Mouse (Mus musculus): ENCODE data around the gene Kcnk2. TPM values are rescaled to one million over a fixed set of nuclear protein-coding genes. Genes with fewer than 3 reads are reported as not detected.

The Kcnk2 gene
- polyA plus RNA-seq, 1 experiment from 2014 or later: 4.5 TPM

GRCm38 (mm10) chr1:189403139-189403538 lies 1.1 kb upstream of the Kcnk2 start:
- H3K9me3 ChIP-seq: no peaks in the 10 kb centered on the region
- no peak overlapping the region for H3K4me3 ChIP-seq
- H3K4me1 ChIP-seq: peaks cover 19% of the 10 kb centered on the region
- H3K9ac ChIP-seq: no peak overlapping the region
- H3K27ac ChIP-seq: no peak overlapping the region
- no peak overlapping the region for H3K4me2 ChIP-seq
- H3K36me3 ChIP-seq: no peaks in the 10 kb centered on the region
- no peaks in the 10 kb centered on the region for H3K27me3 ChIP-seq
- no peak for ATAC-seq (ENCODE audit: borderline replicate concordance, extremely low read depth, low FRiP score, low TSS enrichment)
- WGBS: 57% methylated on average over 4 of the region's 4 CpGs

GRCm38 (mm10) chr1:189386848-189387247 lies 15.2 kb downstream of the Kcnk2 start:
- no peak overlapping the region for H3K4me3 ChIP-seq
- H3K27me3 ChIP-seq: no peaks in the 10 kb centered on the region
- H3K27ac ChIP-seq: no peak overlapping the region
- H3K4me2 ChIP-seq: no peak overlapping the region
- no peak overlapping the region for H3K9ac ChIP-seq
- no peaks in the 10 kb centered on the region for H3K4me1 ChIP-seq
- no peak for ATAC-seq (ENCODE audit: borderline replicate concordance, extremely low read depth, low FRiP score, low TSS enrichment)
- WGBS: 54% methylated on average over 10 of the region's 10 CpGs
- H3K9me3 ChIP-seq: no peaks in the 10 kb centered on the region
- no peaks in the 10 kb centered on the region for H3K36me3 ChIP-seq

DNA sequence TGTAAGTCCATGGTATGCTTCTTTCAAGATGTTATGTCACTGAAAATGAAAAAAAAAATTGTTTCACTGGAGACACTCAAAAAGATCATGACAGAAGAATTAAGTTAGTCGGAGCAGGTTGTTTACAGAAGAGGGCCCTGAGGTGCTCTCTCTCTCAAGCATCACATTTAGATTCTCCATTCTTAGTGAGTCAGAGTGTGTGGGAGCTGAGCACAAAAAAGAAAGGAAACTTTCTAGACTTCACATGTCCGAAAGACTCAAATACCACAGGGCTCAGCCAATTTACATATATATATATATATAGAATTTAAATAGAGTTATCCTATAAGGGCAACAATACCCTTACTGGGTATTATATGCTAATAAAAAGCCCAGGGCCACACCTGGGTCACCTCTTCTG lies 15.9 kb downstream of the Kcnk2 start:
- ATAC-seq (ENCODE audit: borderline replicate concordance, extremely low read depth, low FRiP score, low TSS enrichment): no peak
- no peaks in the 10 kb centered on the region for H3K27me3 ChIP-seq
- no peaks in the 10 kb centered on the region for H3K36me3 ChIP-seq
- no peak overlapping the region for H3K9ac ChIP-seq
- no peaks in the 10 kb centered on the region for H3K4me1 ChIP-seq
- no peak overlapping the region for H3K27ac ChIP-seq
- WGBS: 67% methylated on average over 2 of the region's 2 CpGs
- H3K4me3 ChIP-seq: no peak overlapping the region
- no peak overlapping the region for H3K4me2 ChIP-seq
- no peaks in the 10 kb centered on the region for H3K9me3 ChIP-seq

- Histone ChIP-seq H3K27ac (no peak overlapping the region), H3K4me2 (no peak overlapping the region), H3K4me1 (0 out of 2 replicates have a peak, but pooled peaks cover 4% of the 10 kb centered on the region), H3K36me3 (no peaks in the 10 kb centered on the region), H3K27me3 (no peaks in the 10 kb centered on the region), H3K4me3 (no peak overlapping the region), H3K9me3 (no peaks in the 10 kb centered on the region), H3K9ac (no peak overlapping the region)
- WGBS: 87% methylated on average over 4 of the region's 4 CpGs
- no peak for ATAC-seq (ENCODE audit: borderline replicate concordance, extremely low read depth, low FRiP score, low TSS enrichment)
Observed at GRCm38 (mm10) chr1:189367722-189368121, 34.4 kb downstream of the Kcnk2 start.

- H3K4me3 ChIP-seq: no peak overlapping the region
- no peak for ATAC-seq (ENCODE audit: borderline replicate concordance, extremely low read depth, low FRiP score, low TSS enrichment)
- no peak overlapping the region for H3K4me2 ChIP-seq
- peak overlapping the region; percentile 5; the same call in 1 of the 2 replicates for H3K27ac ChIP-seq
- H3K4me1 ChIP-seq: peaks cover 12% of the 10 kb centered on the region; the same call in 1 of the 2 replicates
- H3K36me3 ChIP-seq: no peaks in the 10 kb centered on the region
- no peaks in the 10 kb centered on the region for H3K9me3 ChIP-seq
- H3K9ac ChIP-seq: no peak overlapping the region
- no peaks in the 10 kb centered on the region for H3K27me3 ChIP-seq
- 65% methylated on average over 5 of the region's 5 CpGs for WGBS
Observed at GRCm38 (mm10) chr1:189364188-189364587, 37.9 kb downstream of the Kcnk2 start.

DNA sequence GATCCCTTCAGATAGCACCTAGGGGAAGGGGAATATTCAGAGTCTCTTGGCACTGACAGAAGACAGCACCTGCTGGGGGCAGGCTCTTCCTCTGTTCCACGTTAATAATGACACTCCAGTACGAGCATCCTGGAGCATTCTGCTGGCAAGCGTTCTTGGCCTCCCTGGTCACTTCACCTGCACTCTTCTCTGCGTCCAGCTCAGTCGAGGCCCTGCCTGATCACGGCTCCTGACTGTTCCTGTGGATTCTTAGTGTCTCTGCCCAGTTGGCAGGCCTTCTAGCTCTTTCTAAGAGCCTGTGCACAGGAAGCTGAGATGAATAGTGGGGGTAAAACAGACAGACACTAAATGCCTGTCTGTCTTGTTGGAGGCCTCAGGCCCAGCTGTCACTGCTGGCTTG lies 39.5 kb downstream of the Kcnk2 start:
- H3K27me3 ChIP-seq: no peaks in the 10 kb centered on the region
- 64% methylated on average over 6 of the region's 6 CpGs for WGBS

GRCm38 (mm10) chr1:189359699-189360098 lies 42.4 kb downstream of the Kcnk2 start:
- H3K27me3 ChIP-seq: no peaks in the 10 kb centered on the region
- no peak overlapping the region for H3K9ac ChIP-seq
- peaks cover 12% of the 10 kb centered on the region; the same call in 1 of the 2 replicates for H3K4me1 ChIP-seq
- no peaks in the 10 kb centered on the region for H3K9me3 ChIP-seq
- H3K27ac ChIP-seq: no peak overlapping the region
- WGBS: 82% methylated on average over 4 of the region's 4 CpGs
- H3K4me2 ChIP-seq: no peak overlapping the region
- H3K4me3 ChIP-seq: no peak overlapping the region
- no peaks in the 10 kb centered on the region for H3K36me3 ChIP-seq
- ATAC-seq (ENCODE audit: borderline replicate concordance, extremely low read depth, low FRiP score, low TSS enrichment): no peak

More for the DNA sequence above, 39.5 kb downstream of the Kcnk2 start:
- peaks cover 12% of the 10 kb centered on the region; the same call in 1 of the 2 replicates for H3K4me1 ChIP-seq
- no peaks in the 10 kb centered on the region for H3K9me3 ChIP-seq
- H3K9ac ChIP-seq: no peak overlapping the region
- H3K27ac ChIP-seq: no peak overlapping the region
- H3K4me2 ChIP-seq: no peak overlapping the region
- H3K4me3 ChIP-seq: no peak overlapping the region
- no peak for ATAC-seq (ENCODE audit: borderline replicate concordance, extremely low read depth, low FRiP score, low TSS enrichment)
- no peaks in the 10 kb centered on the region for H3K36me3 ChIP-seq

DNA sequence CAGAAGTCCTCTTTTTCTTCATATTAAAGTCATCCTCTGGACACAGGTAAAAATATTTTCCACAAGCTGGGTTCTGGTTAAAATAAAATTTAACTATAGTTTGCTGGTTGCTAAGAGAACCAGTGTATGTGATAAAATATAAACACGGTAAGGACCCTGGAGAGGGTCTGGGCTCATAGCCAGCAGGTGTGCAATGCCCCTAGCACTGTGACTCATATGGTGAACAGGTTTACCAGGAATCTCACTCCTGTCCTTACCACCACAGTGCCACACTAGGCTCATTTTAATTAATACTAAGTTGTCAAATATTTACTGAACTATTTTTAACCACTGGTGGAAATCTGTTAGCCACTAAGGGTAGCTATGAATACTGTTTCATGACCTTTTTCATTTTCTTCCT lies 48.2 kb downstream of the Kcnk2 start:
- no peaks in the 10 kb centered on the region for H3K36me3 ChIP-seq
- 55% methylated on average over 1 of the region's 1 CpGs for WGBS
- H3K27me3 ChIP-seq: no peaks in the 10 kb centered on the region
- no peak overlapping the region for H3K9ac ChIP-seq
- no peak overlapping the region for H3K4me3 ChIP-seq
- H3K27ac ChIP-seq: peak overlapping the region; percentile 41
- peak; percentile 72; the same call in 1 of the 2 replicates for ATAC-seq (ENCODE audit: borderline replicate concordance, extremely low read depth, low FRiP score, low TSS enrichment)
- H3K4me1 ChIP-seq: peaks cover 9% of the 10 kb centered on the region
- H3K4me2 ChIP-seq: no peak overlapping the region; the same call in 1 of the 2 replicates
- H3K9me3 ChIP-seq: no peaks in the 10 kb centered on the region

DNA sequence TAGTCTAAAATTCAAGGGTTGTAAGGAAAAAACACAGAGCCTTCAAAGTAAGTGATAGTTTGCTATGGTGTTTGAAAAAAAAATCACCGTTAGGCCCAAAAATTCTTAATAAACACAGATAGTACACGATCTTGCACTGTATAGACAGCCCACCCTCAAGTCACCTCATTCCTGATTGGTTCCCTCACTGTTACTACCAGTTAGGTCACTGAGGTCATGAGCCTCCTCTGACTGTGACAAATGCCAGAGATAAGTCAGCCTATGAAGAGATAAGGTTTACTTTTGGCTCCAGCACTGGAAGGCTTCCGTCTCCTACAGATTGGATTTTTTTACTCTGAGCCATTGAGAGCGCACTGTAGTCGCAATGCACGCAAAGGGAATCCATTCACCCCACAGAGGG lies 50.3 kb downstream of the Kcnk2 start:
- Histone ChIP-seq H3K27me3 (no peaks in the 10 kb centered on the region), H3K4me3 (no peak overlapping the region), H3K4me2 (no peak overlapping the region), H3K9ac (no peak overlapping the region), H3K9me3 (no peaks in the 10 kb centered on the region), H3K27ac (no peak overlapping the region), H3K4me1 (peaks cover 9% of the 10 kb centered on the region), H3K36me3 (no peaks in the 10 kb centered on the region)
- WGBS: 61% methylated on average over 6 of the region's 6 CpGs
- ATAC-seq (ENCODE audit: borderline replicate concordance, extremely low read depth, low FRiP score, low TSS enrichment): no peak

DNA sequence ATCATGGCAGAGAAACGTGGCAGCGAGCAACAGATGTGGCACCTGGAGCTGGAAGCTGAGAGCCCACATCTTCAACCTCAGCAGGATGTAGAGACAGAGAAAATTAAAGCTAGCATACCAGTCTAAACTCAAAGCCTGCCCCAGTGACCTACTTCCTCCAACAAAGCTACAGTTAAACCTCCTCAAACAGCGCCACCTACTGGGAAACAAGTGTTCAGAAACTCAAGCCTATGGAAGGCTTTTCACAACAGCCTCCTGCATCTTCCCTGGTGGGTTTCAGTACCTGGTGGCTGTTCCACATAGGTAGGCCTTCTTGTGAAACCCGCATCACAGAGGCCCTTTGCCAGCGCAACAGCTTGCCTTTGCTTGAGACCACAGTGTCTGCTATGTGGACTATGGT lies 52.9 kb downstream of the Kcnk2 start:
- Histone ChIP-seq H3K9me3 (no peaks in the 10 kb centered on the region), H3K4me1 (peaks cover 9% of the 10 kb centered on the region), H3K4me3 (no peak overlapping the region), H3K9ac (no peak overlapping the region), H3K27me3 (peaks cover 15% of the 10 kb centered on the region), H3K36me3 (no peaks in the 10 kb centered on the region), H3K4me2 (no peak overlapping the region), H3K27ac (no peak overlapping the region)
- WGBS: 89% methylated on average over 5 of the region's 5 CpGs
- no peak for ATAC-seq (ENCODE audit: borderline replicate concordance, extremely low read depth, low FRiP score, low TSS enrichment)

DNA sequence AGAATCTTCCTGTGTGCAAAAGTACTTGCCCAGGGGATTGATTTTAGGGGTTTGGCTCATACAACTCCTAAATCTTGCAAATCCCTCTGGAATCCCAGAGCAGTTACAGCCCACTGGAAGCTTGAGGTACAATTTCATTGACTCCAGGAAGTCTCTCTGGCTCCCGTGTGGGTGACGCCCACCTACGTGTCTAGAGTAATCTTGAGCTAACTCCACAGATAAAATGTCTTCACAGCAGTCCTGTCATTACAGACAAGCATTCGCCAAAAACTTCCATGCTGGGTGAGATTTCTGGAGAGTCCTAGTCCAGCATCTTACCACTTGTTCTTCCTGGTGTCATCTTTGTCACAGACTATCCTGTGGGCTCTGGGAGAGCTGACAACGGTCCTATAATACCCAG lies 56.9 kb downstream of the Kcnk2 start:
- 77% methylated on average over 5 of the region's 5 CpGs for WGBS
- peaks cover 25% of the 10 kb centered on the region for H3K27me3 ChIP-seq
- H3K4me3 ChIP-seq: no peak overlapping the region
- H3K9me3 ChIP-seq: no peaks in the 10 kb centered on the region
- no peak overlapping the region for H3K4me2 ChIP-seq
- no peak overlapping the region for H3K9ac ChIP-seq
- no peak for ATAC-seq (ENCODE audit: borderline replicate concordance, extremely low read depth, low FRiP score, low TSS enrichment)
- H3K36me3 ChIP-seq: no peaks in the 10 kb centered on the region
- H3K27ac ChIP-seq: no peak overlapping the region
- H3K4me1 ChIP-seq: peaks cover 25% of the 10 kb centered on the region

DNA sequence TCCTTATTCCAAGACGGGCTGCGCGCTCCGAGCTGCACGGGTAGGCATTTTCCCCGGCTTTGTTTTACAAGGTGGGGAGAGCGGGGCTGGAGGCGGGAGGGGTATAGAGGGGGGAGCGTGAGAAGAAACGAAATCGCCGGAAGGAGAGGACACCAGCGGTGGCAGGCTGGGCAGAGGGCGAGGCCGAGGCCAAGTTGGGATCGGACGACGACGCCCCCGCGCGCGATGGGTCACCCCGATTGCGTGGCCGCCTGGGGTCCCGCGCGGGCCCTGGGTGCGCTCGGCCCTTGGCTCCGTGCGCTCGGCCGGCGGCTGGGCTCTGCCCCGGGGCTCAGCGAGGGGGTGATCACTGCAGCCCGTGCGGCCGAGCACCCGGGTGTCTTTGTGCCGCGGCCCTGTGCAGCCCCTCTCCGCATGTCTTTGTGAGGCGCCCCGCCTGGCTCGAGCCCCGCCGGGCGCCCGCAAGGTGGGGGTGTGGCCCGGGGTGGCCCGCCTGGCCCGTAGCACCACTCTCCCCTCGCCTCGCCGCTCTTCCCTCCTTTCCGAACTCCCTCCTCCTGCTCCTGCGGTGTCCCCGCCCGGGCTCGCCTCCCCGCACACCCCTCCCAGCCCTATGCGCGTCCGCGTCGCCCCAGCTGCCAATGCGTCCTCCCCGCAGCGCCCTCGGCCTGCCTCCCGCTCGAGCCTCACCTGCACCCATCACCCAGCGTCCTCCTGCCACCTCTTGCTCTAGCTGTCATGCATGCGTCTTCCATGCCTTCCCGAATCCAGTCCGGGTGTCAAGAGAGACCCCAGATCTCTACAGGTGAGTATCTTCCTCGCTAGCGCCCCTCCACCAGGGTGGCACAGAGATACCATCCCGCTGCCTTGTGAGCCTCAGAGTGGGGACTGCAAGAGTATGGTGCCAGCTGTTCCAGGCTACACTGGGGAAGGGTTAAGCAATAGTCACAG lies 58.5 kb downstream of the Kcnk2 start:
- Histone ChIP-seq H3K4me2 (peak overlapping the region; percentile 99), H3K27me3 (peaks cover 25% of the 10 kb centered on the region), H3K27ac (no peak overlapping the region), H3K9me3 (no peaks in the 10 kb centered on the region), H3K4me3 (peak overlapping the region; percentile 64), H3K4me1 (peaks cover 25% of the 10 kb centered on the region), H3K9ac (peak overlapping the region; percentile 66), H3K36me3 (no peaks in the 10 kb centered on the region)
- WGBS: 1% methylated on average over 64 of the region's 82 CpGs
- ATAC-seq (ENCODE audit: borderline replicate concordance, extremely low read depth, low FRiP score, low TSS enrichment): peak; percentile 69

All from lung, embryonic 15.5 days (tissue).